In genomic region chr12:111677882-111678669, GRCm38 (mm10) we compare ENCODE assay signal across 8 mouse cellular contexts. TPM values are rescaled to one million over a fixed set of nuclear protein-coding genes. Genes with fewer than 3 reads are reported as not detected.
A peak's percentile ranks its signal among the peaks of the same experiment; 100 is the strongest.
DNase-seq lines count a peak whose midpoint lies in the region; ATAC-seq lines count a peak whose summit lies in the region.

Trmt61a (plus strand) TSS chr12:111678105.

- H3K27me3 ChIP-seq in hindbrain, embryonic 12.5 days = peaks cover 16% of the 10 kb centered on the region

- peak; percentile 88 for ATAC-seq in hindbrain, embryonic 12.5 days (ENCODE audit: low FRiP score)

- H3K36me3 ChIP-seq in hindbrain, embryonic 12.5 days = peaks cover 24% of the 10 kb centered on the region

- peak within 1 kb of the TSS; percentile 98 for H3K4me2 ChIP-seq in hindbrain, embryonic 12.5 days (replicated peaks)

- H3K4me3 ChIP-seq in hindbrain, embryonic 12.5 days = peak within 1 kb of the TSS; percentile 84

- H3K9ac ChIP-seq in hindbrain, embryonic 12.5 days = peak within 1 kb of the TSS; percentile 72

- DNase-seq in T-cell, adult 2 months (ENCODE audit: low spot score) = peak; percentile 85
- DNase-seq in cerebellum, postnatal 14 days = peak; percentile 94 to 95
- peak; percentile 80 to 81 for DNase-seq in frontal cortex, postnatal 14 days (ENCODE audit: low spot score in 2 of 2)
- peak; percentile 79 to 86 for DNase-seq in layer of hippocampus, postnatal 25 days (ENCODE audit: extremely low spot score in 1 of 2, low spot score in 1 of 2)
- DNase-seq in lung, postnatal 4 days = peak; percentile 92
- peak; percentile 97 for DNase-seq in retina, postnatal 1 day
- DNase-seq in thymus, postnatal 4 days = peak; percentile 93

- H3K4me1 ChIP-seq in hindbrain, embryonic 12.5 days = peaks cover 26% of the 10 kb centered on the region

- peak within 1 kb of the TSS; percentile 92 for H3K27ac ChIP-seq in hindbrain, embryonic 12.5 days

- under 1% methylated on average over 51 of the region's 51 CpGs for WGBS in hindbrain, embryonic 12.5 days

- H3K9me3 ChIP-seq in hindbrain, embryonic 12.5 days (replicated peaks) = no peaks in the 10 kb centered on the region

RNA-seq across cellular contexts. Expression of gene Trmt61a, which starts in this region (rescaled TPM):
- polyA plus RNA-seq in hindbrain, embryonic 12.5 days (2016; fragmentation: Nextera tagmentation; extraction: Ambion mirVana) = 10.7 and 10.8 TPM in 2 replicates
- total RNA-seq in layer of hippocampus, postnatal 25 days (2021) = 10 to 100 TPM; 17.1 to 19.7 TPM

Comparison
In these comparisons a context has a peak if more than half of its experiments do, and no peak if none do; other contexts are left out.
1. Peak in every context shown above with its lines: DNase-seq, ATAC-seq, H3K4me3 ChIP-seq and H3K27ac ChIP-seq.